Mouse (Mus musculus) right cerebral cortex, adult 18-20 months (tissue): Measurements from ENCODE around the gene Cd248.
"Not testable (repeated sequence)": the region's sequence is repeated elsewhere in the genome, so short reads cannot be mapped to it uniquely, and the experiment has no call there.

ENCODE experiments used
- DNase-seq: peaks from one replicate; pipeline ENCODE4 v3.0.0; 2022; ENCODE audit warnings: mixed read lengths

Cd248 gene

GRCm38 (mm10) chr19:5079279-5079678 is 11.4 kb downstream of the Cd248 start:
- no peak for DNase-seq

- no peak for DNase-seq
Measured at GRCm38 (mm10) chr19:5082005-5082404, 14.1 kb downstream of the Cd248 start.

GRCm38 (mm10) chr19:5082596-5082995 is 14.7 kb downstream of the Cd248 start:
- DNase-seq = no peak

- no peak for DNase-seq
Measured at GRCm38 (mm10) chr19:5083961-5084833, 16.3 kb downstream of the Cd248 start.

- no peak for DNase-seq
Measured at GRCm38 (mm10) chr19:5084834-5085144, 16.9 kb downstream of the Cd248 start.

- DNase-seq = peak; percentile 80
Measured at GRCm38 (mm10) chr19:5085145-5085863, 17.4 kb downstream of the Cd248 start, which contains the start of gene Tmem151a. Tmem151a (minus strand) TSS chr19:5085531.

- not testable (repeated sequence) for DNase-seq
Measured at GRCm38 (mm10) chr19:5086533-5086932, 18.7 kb downstream of the Cd248 start.

- peak; percentile 98 for DNase-seq
Measured at GRCm38 (mm10) chr19:5087884-5088728, 20.2 kb downstream of the Cd248 start, which contains the start of gene Yif1a. Yif1a (plus strand) TSS chr19:5088538.

GRCm38 (mm10) chr19:5089324-5089723 is 21.4 kb downstream of the Cd248 start:
- no peak for DNase-seq

GRCm38 (mm10) chr19:5092083-5092482 is 24.2 kb downstream of the Cd248 start:
- no peak for DNase-seq

GRCm38 (mm10) chr19:5093481-5094242 is 25.8 kb downstream of the Cd248 start:
- DNase-seq = no peak

GRCm38 (mm10) chr19:5094243-5094632 is 26.4 kb downstream of the Cd248 start:
- DNase-seq = peak; percentile 97

- no peak for DNase-seq
Measured at GRCm38 (mm10) chr19:5094746-5095417, 27.0 kb downstream of the Cd248 start.

- DNase-seq = no peak
Measured at GRCm38 (mm10) chr19:5095887-5096474, 28.1 kb downstream of the Cd248 start.

- DNase-seq = no peak
Measured at GRCm38 (mm10) chr19:5097521-5098362, 29.9 kb downstream of the Cd248 start.

GRCm38 (mm10) chr19:5098363-5099143 is 30.7 kb downstream of the Cd248 start, which contains the start of gene Cnih2:
Cnih2 (minus strand) TSS chr19:5098521.
- DNase-seq = peak; percentile 82

- no peak for DNase-seq
Measured at GRCm38 (mm10) chr19:5106074-5106473, 38.2 kb downstream of the Cd248 start.

- peak; percentile 99 for DNase-seq
Measured at GRCm38 (mm10) chr19:5106731-5107191, 38.9 kb downstream of the Cd248 start, which contains the start of gene Rab1b. Rab1b (minus strand) TSS chr19:5107072.
